Mouse (Mus musculus) MEL (cell line): ENCODE results near the gene a. TPM values are rescaled to one million over a fixed set of nuclear protein-coding genes. Genes with fewer than 3 reads are reported as not detected.
"Not testable (repeated sequence)": the region's sequence is repeated elsewhere in the genome, so short reads cannot be mapped to it uniquely, and the experiment has no call there.

Experiments
- DNase-seq: peaks from one replicate; pipeline ENCODE4 v3.0.0; 2011; ENCODE audit warnings: low read depth, low spot score
- H3K27ac ChIP-seq: 2 replicates; pipeline ENCODE4 v1.5.1; 2012; ENCODE audit warnings: low read depth, mild to moderate bottlenecking, control low read depth, low read length, moderate library complexity; ENCODE audit not compliant: control insufficient read depth
- H3K27me3 ChIP-seq, 2 experiments: fragments of 150-350 bp in 1 of 2; sonication (generic) in 1 of 2; 2 replicates each; pipeline ENCODE4 v1.6.1; 2012; ENCODE audit warnings: low read length in 2 of 2, mild to moderate bottlenecking in 2 of 2, improper control_type of control experiment in 1 of 2, moderate library complexity in 1 of 2; ENCODE audit not compliant: insufficient read depth in 2 of 2, control insufficient read depth in 1 of 2
- H3K36me3 ChIP-seq, 2 experiments: 2 replicates each; pipeline ENCODE4 v1.6.1; 2012 to 2014; ENCODE audit warnings: low read length in 2 of 2, improper control_type of control experiment in 1 of 2, inconsistent platforms in 1 of 2, mild to moderate bottlenecking in 1 of 2; ENCODE audit not compliant: insufficient read depth in 2 of 2, control insufficient read depth in 1 of 2
- H3K4me1 ChIP-seq, 2 experiments: fragments of 150-350 bp in 1 of 2; sonication (generic) in 1 of 2; 2 replicates each; pipeline ENCODE4 v1.6.1; 2012; ENCODE audit warnings: low read length in 2 of 2, improper control_type of control experiment in 1 of 2, mild to moderate bottlenecking in 1 of 2; ENCODE audit not compliant: insufficient read depth in 2 of 2, control insufficient read depth in 1 of 2
- H3K4me3 ChIP-seq, 2 experiments: fragments of 150-350 bp in 1 of 2; sonication (generic) in 1 of 2; 2 replicates each; pipeline ENCODE4 v1.5.1; 2012; ENCODE audit warnings: low read depth in 2 of 2, low read length in 2 of 2, mild to moderate bottlenecking in 2 of 2, moderate library complexity in 2 of 2, control low read depth in 1 of 2, improper control_type of control experiment in 1 of 2; ENCODE audit not compliant: control insufficient read depth in 1 of 2, insufficient read depth in 1 of 2
- H3K79me2 ChIP-seq: 2 replicates; pipeline ENCODE4 v1.6.1; 2012; ENCODE audit warnings: mild to moderate bottlenecking, low read length, moderate library complexity; ENCODE audit not compliant: control insufficient read depth, poor library complexity, insufficient read depth
- H3K9ac ChIP-seq: 2 replicates; pipeline ENCODE4 v1.6.1; 2012; ENCODE audit warnings: low read depth, mild to moderate bottlenecking, control low read depth, low read length, moderate library complexity; ENCODE audit not compliant: control insufficient read depth, poor library complexity, severe bottlenecking
- H3K9me3 ChIP-seq: fragments of 150-350 bp; sonication (generic); replicated peaks from 2 replicates; pipeline ENCODE4 v1.6.1; 2012; ENCODE audit warnings: mild to moderate bottlenecking, low read length, improper control_type of control experiment, moderate library complexity; ENCODE audit not compliant: insufficient read depth
- BHLHE40 ChIP-seq: IDR thresholded peaks from 2 replicates; pipeline ENCODE4 v1.6.1; 2012; ENCODE audit warnings: low read depth, mild to moderate bottlenecking, inconsistent platforms, low read length, improper control_type of control experiment, borderline replicate concordance
- CTCF ChIP-seq, 3 experiments: IDR thresholded peaks in 2 of 3; conservative IDR thresholded peaks in 1 of 3; 2 replicates each; pipeline ENCODE4 v1.5.1; 2011 to 2012; ENCODE audit warnings: low read length in 3 of 3, low read depth in 2 of 3, mild to moderate bottlenecking in 2 of 3, improper control_type of control experiment in 1 of 3, inconsistent platforms in 1 of 3, mixed read lengths in 1 of 3, moderate library complexity in 1 of 3; ENCODE audit not compliant: control insufficient read depth in 1 of 3, insufficient read depth in 1 of 3, poor library complexity in 1 of 3, severe bottlenecking in 1 of 3
- E2F4 ChIP-seq: IDR thresholded peaks from 2 replicates; pipeline ENCODE4 v1.6.1; 2011; ENCODE audit warnings: low read depth, low read length, improper control_type of control experiment, borderline replicate concordance
- ELF1 ChIP-seq: IDR thresholded peaks from 2 replicates; pipeline ENCODE4 v1.6.1; 2014; ENCODE audit warnings: low read depth, mild to moderate bottlenecking, inconsistent platforms, low read length, improper control_type of control experiment, moderate library complexity
- EP300 ChIP-seq, 2 experiments: IDR thresholded peaks; 2 replicates each; pipeline ENCODE4 v1.6.1; 2011; ENCODE audit warnings: improper control_type of control experiment in 2 of 2, low read length in 2 of 2, low read depth in 1 of 2, mild to moderate bottlenecking in 1 of 2
- GATA1 ChIP-seq: IDR thresholded peaks from 2 replicates; pipeline ENCODE4 v1.6.1; 2011; ENCODE audit warnings: low read depth, low read length, improper control_type of control experiment
- MAFK ChIP-seq: IDR thresholded peaks from 2 replicates; pipeline ENCODE4 v1.6.1; 2011; ENCODE audit warnings: low read depth, mild to moderate bottlenecking, low read length, improper control_type of control experiment, borderline replicate concordance
- MAZ ChIP-seq: IDR thresholded peaks from 2 replicates; pipeline ENCODE4 v1.6.1; 2012; ENCODE audit warnings: low read depth, mild to moderate bottlenecking, inconsistent platforms, low read length, improper control_type of control experiment
- MYB ChIP-seq: IDR thresholded peaks from 2 replicates; pipeline ENCODE4 v1.6.1; 2011; ENCODE audit warnings: mild to moderate bottlenecking, low read depth, low read length, improper control_type of control experiment
- MYC ChIP-seq: IDR thresholded peaks from 2 replicates; pipeline ENCODE4 v1.6.1; 2011; ENCODE audit warnings: low read depth, mild to moderate bottlenecking, low read length, improper control_type of control experiment, moderate library complexity
- NELFE ChIP-seq: IDR thresholded peaks from 2 replicates; pipeline ENCODE4 v1.6.1; 2011; ENCODE audit warnings: low read depth, low read length, improper control_type of control experiment
- POLR2A ChIP-seq, 2 experiments: IDR thresholded peaks; 2 replicates each; pipeline ENCODE4 v1.6.1; 2011 to 2012; ENCODE audit warnings: low read length in 2 of 2, mild to moderate bottlenecking in 2 of 2, control low read depth in 1 of 2, improper control_type of control experiment in 1 of 2, low read depth in 1 of 2, moderate library complexity in 1 of 2; ENCODE audit not compliant: control insufficient read depth in 1 of 2, insufficient read depth in 1 of 2, poor library complexity in 1 of 2
- POLR2AphosphoS2 ChIP-seq: IDR thresholded peaks from 2 replicates; pipeline ENCODE4 v1.6.1; 2011; ENCODE audit warnings: low read length, improper control_type of control experiment
- POLR2AphosphoS5 ChIP-seq: IDR thresholded peaks from 2 replicates; pipeline ENCODE4 v1.6.1; 2012; ENCODE audit warnings: low read depth, borderline replicate concordance, mild to moderate bottlenecking, inconsistent platforms, low read length, moderate library complexity, mixed read lengths
- RAD21 ChIP-seq: IDR thresholded peaks from 2 replicates; pipeline ENCODE4 v1.6.1; 2011; ENCODE audit warnings: mild to moderate bottlenecking, low read depth, low read length, improper control_type of control experiment
- SMC3 ChIP-seq: IDR thresholded peaks from 2 replicates; pipeline ENCODE4 v1.6.1; 2011; ENCODE audit warnings: low read depth, low read length, improper control_type of control experiment
- TAL1 ChIP-seq: IDR thresholded peaks from 2 replicates; pipeline ENCODE4 v1.6.1; 2012; ENCODE audit warnings: mild to moderate bottlenecking, inconsistent platforms, low read length, moderate library complexity, mixed read lengths
- TCF12 ChIP-seq: IDR thresholded peaks from 2 replicates; pipeline ENCODE4 v1.6.1; 2014; ENCODE audit warnings: low read depth, mild to moderate bottlenecking, inconsistent platforms, low read length, improper control_type of control experiment, moderate library complexity
- ZC3H11A ChIP-seq: IDR thresholded peaks from 2 replicates; pipeline ENCODE4 v1.6.1; 2012; ENCODE audit warnings: low read depth, mild to moderate bottlenecking, inconsistent platforms, low read length, improper control_type of control experiment
- ZKSCAN1 ChIP-seq: IDR thresholded peaks from 2 replicates; pipeline ENCODE4 v1.6.1; 2012; ENCODE audit warnings: low read depth, mild to moderate bottlenecking, inconsistent platforms, low read length, improper control_type of control experiment, moderate library complexity
- polyA plus RNA-seq, 2 experiments: library from polyadenylated mRNA; stranded (reverse) in 1 of 2; unstranded in 1 of 2; fragments of >175 nt in 1 of 2; fragments of >200 nt in 1 of 2; gene quantifications; 2 replicates each; pipeline versions ENCODE4 v1.2.1 to v1.2.4; 2012; ENCODE audit warnings: low replicate concordance in 2 of 2, low read depth in 1 of 2; ENCODE audit not compliant: insufficient read length in 2 of 2, insufficient read depth in 1 of 2, missing spikeins in 1 of 2
- total RNA-seq: library from RNA; depleted of rRNA; stranded (reverse); fragments of 300-350 nt; gene quantifications from 2 replicates; pipeline ENCODE4 v1.2.3, GENCODE M21; 2012

Gene a
- total and polyA plus RNA-seq, 3 experiments = not detected

DNA sequence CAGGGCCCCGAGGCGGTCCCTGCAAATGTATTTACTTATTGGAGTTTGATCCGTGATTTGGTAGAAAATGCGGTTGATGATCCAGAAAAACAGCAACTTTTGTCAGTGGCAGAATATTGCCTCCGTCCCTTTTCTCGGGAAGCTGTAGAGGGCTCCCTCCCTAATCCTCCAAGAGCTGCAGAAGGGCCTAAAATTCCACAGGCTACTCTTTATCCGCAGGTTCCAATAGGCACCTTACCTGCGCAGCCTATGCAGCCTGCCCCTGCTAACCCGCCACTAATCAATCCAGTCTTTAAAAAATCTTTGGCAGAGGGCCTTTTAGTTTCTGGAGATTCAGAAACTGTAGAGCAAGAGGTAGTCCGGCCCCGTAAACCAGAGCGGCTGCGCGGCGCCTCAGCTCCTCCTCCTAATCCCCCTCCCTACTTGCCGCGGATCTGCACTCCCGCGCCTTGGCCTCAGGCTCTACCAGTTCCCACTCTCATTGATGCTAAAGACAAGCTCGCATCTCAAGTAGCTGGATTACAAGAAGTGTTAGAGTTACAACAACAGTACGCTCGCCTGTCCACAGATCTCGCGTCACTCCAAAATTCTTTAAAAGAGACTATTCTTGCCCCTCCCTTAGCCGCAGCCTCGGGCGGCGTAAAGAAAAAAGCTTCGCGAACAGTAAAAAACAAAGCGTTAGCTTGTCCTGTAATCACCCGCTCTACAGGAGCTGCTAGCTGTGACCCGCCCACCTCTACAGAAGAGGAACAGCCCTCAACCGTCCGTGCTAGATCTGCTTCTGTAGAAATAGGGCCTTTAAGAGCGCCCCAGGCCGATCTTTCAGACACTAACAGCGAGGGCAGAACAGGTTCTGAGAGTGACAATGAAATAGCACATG is 227.8 kb downstream of the a start (continued):
- no peak for TF ChIP-seq SMC3
- peak; percentile 20 for TF ChIP-seq NELFE
- no peak for TF ChIP-seq BHLHE40
- TF ChIP-seq POLR2AphosphoS2 = peak; percentile 52; the same call in 1 of the 2 replicates
- no peak for TF ChIP-seq MYC

DNA sequence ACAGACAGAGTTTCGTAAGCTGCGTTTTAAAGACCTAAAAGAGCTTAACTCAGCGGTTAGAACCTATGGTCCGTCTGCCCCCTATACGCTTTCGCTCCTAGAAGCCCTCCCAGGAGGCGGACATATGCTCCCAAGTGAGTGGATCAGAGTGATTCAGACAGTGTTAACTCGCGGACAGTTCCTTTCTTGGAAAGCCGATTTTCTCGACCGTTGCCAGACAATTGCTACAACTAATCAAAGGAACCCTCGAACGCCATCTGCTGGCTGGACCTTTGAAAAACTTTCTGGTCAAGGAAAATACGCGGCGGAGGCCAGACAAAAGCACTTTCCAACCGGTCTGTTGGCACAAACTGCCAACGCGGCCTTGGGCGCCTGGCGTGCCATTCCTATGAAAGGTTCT is 228.5 kb downstream of the a start:
- TF ChIP-seq TCF12 (peak; percentile 9; the same call in 1 of the 2 replicates), RAD21 (peak; percentile 60), EP300 (IDR thresholded peaks at IDR 0.05; ENCODE audit: low read depth in 1 of 2, low read length in 2 of 2) (0 out of 4 replicates have a peak, but pooled peaks of 1 of the 2 experiments have one; percentile 37), SMC3 (peak; percentile 68), E2F4 (no peak), ZC3H11A (peak; percentile 41; the same call in 1 of the 2 replicates), ELF1 (no peak), NELFE (no peak), TAL1 (no peak), MAZ (0 out of 2 replicates have a peak, but pooled peaks have one; percentile 13), ZKSCAN1 (no peak), CTCF (IDR thresholded peaks at IDR 0.05 in 2 of 3, conservative IDR thresholded peaks at IDR 0.05 in 1 of 3; ENCODE audit: control insufficient read depth in 1 of 3, insufficient read depth in 1 of 3, low read depth in 2 of 3, low read length in 3 of 3, poor library complexity in 1 of 3, severe bottlenecking in 1 of 3) (peak; percentile 54 to 80 (median 60)), POLR2A (IDR thresholded peaks at IDR 0.05; ENCODE audit: control insufficient read depth in 1 of 2, insufficient read depth in 1 of 2, low read depth in 1 of 2, low read length in 2 of 2, poor library complexity in 1 of 2) (peak in 1 of 2 experiments; percentile 0; a peak in 1 of 4 replicates), BHLHE40 (no peak), POLR2AphosphoS5 (no peak), MAFK (no peak), MYB (no peak; the same call in 1 of the 2 replicates), MYC (no peak), GATA1 (0 out of 2 replicates have a peak, but pooled peaks have one; percentile 10)
- TF ChIP-seq, all 39 proteins: peak for 9
- H3K9ac ChIP-seq = peak overlapping the region; percentile 82
- H3K9me3 ChIP-seq = no peaks in the 10 kb centered on the region
- peak; percentile 90 for DNase-seq
- H3K79me2 ChIP-seq = no peaks in the 10 kb centered on the region; the same call in 1 of the 2 replicates
- peak overlapping the region; percentile 94 for H3K27ac ChIP-seq
- H3K27me3 ChIP-seq = no peaks in the 10 kb centered on the region
- peaks cover 9 to 10% of the 10 kb centered on the region in 2 experiments for H3K4me1 ChIP-seq
- H3K36me3 ChIP-seq = peaks cover 0 to 2% of the 10 kb centered on the region in 2 experiments; a peak in 1 of 4 replicates
- peak overlapping the region; percentile 71 to 75 for H3K4me3 ChIP-seq

DNA sequence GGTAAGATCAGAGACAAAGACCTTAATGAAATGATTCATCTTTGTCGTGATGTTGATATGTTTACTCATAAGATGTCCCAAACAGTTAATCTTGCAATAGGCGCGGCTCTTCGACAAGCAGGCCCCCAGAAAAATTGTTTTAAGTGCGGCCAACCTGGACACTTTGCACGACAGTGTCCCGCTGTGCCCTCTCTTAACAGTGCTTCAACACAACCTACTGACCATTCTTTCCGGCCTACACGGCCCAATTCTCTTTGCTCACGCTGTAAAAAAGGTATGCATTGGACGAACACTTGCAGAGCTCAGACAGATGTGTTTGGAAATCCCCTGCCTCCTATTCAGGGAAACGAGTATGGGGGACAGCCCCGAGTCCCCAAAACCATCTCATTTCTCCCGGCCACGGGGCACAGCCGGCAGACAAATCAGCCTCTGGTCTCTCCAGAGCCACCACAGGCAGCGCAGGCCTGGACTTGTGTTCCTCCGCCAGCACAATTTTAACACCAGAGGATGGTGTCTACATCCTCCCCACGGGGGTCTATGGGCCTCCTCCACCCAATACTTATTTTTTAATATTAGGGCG is 229.1 kb downstream of the a start:
- H3K4me3 ChIP-seq = peak overlapping the region in 1 of 2 experiments; percentile 75; a peak in 2 of 4 replicates
- H3K27ac ChIP-seq, DNase-seq, H3K9me3 ChIP-seq, H3K36me3 ChIP-seq, H3K79me2 ChIP-seq, H3K27me3 ChIP-seq: not testable (repeated sequence)
- peaks cover 9 to 10% of the 10 kb centered on the region in 2 experiments for H3K4me1 ChIP-seq
- peak overlapping the region; percentile 0; the same call in 1 of the 2 replicates for H3K9ac ChIP-seq
